Mouse (Mus musculus): ENCODE results near the gene Zfand3.

The Zfand3 gene

DNA sequence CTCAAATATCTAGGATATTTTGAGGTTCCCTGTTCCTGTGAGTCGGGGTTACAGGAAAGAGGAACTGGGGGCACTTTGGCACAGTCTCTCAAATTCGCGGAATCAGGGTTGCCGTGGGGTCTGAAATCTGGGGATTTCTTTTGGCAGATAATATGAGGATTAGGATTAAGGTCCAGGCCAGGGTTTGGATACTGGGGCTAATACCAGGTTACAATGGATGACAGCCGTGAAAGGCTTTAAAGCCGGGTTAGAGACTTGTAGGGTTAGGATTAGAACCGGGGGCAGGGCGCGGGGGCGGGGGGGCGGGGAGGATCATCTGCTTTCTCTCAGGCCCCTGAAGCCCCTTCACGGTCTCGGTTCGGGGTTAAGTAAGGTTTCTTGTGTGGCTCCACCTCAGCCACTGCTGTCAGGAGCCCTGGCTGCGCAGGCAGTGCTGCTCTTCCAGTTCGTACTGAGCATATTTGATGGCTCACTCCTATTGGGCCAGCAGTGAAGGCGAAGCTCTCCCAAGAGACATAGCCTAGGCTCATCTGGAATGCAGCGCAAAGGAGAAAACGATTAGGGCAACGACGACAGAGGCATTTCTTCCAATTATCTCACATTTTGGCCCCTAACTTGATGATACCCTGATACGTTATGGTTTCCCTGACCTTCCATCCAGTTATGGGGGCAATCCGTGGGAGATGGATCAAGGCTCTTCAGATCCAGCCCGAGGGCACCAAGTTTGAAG, 5.8 kb upstream of the Zfand3 start:
- DNase-seq (ENCODE audit: low read depth) = no peak

DNA sequence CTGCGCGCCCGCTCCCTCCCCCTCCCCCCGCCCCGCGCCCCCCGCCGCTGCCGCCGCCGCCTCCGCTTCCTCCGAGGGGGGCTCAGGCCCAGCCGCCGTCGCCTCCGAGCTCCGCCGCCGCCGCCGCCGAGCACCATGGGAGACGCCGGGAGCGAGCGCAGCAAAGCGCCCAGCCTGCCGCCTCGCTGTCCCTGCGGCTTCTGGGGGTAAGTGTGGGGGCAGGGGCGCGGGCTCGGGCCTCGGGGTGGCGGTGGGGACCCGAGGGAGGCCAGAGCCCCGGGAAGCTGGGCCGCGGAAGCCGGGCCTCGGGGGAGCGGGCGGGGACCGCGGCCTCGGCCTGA, 540 bp downstream of the Zfand3 start:
- DNase-seq (ENCODE audit: low read depth) = no peak

DNA sequence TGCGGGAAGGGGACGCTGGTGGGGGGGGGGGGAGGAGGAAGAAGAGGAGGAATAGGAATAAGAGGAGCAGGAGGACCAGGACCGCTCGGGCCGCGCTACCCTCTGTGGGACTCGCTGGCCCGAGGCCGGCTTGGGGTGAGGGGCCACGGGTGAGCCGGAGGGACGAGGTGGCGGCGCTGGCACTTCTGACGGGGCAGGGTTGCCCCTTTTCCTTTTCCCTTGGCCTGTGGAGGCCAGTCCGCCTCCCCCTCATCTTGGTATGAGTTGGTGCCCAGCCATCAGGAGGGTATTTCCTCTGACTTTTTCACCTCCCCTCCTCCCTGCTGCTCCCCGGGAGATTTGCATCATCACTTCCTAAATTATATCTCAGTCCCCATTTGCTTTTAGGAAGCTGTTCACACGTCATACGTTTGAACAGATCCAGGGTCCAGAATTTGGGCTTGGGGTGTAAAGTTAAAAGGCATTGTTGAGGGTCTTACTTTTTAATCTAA, 963 bp downstream of the Zfand3 start:
- peak; percentile 61 for DNase-seq (ENCODE audit: low read depth)

DNA sequence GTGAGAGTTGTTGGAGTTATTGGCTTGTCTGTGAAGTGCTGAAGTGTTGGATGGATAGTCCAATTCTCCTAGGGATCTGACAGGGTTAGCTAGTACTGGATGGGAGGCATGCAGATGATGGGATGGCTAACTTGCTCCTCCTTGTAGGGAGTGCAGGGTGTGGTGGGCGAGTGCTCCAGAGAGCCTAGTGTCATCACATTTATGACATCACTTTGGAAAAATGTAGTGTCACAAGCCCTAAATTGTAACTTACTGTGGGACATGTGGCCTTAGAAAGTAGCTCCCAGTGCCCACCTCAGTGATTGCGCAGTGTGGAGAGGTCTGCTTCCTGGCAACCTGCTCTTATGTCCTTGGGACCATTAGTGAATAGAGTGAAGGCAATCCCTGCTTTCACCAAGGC, 2.3 kb downstream of the Zfand3 start:
- DNase-seq (ENCODE audit: low read depth) = no peak

DNA sequence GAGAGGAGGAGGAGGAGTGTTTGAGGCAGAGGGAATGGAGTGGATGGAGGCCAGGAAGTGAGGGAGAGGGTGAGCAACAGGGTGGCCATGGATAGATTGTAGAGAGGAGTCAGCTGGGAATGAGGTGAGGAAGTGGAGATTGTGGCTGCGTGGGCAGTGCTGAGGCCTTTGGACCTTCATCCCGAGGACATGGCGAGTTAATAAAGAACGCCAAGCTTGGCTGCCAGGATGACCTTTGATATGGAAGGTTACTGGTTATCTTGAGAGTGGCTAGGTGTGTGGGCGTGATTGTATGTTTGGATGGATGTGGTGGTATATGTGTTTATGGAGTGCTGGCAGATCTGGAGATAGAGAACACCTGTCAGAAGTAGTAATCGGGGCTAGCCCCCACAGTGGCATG, 3.4 kb downstream of the Zfand3 start:
- no peak for DNase-seq (ENCODE audit: low read depth)

DNA sequence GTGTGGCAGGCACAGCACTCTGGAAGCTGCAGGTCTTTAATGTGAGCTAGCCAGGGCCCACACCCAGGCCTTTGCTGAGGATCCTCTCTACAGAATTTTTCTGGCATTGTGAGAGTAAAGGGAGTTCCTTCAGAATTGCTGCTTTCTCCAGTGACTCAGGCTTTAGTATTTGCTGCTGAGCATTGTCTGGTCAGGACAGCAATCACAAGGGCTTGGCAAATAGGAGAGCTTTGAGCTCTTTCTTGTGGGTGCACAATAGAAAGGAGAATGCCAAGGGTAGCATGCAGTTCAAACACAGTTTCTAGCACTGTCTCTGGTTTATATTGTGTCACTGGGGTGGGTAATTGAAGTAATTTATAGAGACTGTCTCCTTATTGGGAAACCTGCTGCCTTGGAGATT, 3.9 kb downstream of the Zfand3 start:
- peak; percentile 38 for DNase-seq (ENCODE audit: low read depth)

DNA sequence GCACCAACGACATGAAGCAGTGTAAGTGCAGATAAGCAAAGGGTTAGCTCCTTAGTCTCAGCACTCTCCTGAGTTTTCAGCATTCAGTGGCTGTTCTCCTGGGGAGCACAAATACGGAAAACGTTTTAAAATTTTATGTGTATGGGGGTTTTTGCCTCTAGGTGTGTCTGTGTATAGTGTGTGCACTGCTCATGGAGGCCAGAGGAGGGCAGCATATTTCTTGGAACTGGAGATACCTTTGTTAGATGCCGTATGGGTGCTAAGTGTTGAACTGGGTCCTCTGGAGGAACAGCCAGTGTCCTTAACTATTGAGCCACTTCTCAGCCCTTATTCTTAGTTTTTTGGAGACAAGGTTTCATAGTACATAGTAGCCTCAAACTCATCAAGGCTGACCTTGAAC, 10.1 kb downstream of the Zfand3 start:
- no peak for DNase-seq (ENCODE audit: low read depth)

DNA sequence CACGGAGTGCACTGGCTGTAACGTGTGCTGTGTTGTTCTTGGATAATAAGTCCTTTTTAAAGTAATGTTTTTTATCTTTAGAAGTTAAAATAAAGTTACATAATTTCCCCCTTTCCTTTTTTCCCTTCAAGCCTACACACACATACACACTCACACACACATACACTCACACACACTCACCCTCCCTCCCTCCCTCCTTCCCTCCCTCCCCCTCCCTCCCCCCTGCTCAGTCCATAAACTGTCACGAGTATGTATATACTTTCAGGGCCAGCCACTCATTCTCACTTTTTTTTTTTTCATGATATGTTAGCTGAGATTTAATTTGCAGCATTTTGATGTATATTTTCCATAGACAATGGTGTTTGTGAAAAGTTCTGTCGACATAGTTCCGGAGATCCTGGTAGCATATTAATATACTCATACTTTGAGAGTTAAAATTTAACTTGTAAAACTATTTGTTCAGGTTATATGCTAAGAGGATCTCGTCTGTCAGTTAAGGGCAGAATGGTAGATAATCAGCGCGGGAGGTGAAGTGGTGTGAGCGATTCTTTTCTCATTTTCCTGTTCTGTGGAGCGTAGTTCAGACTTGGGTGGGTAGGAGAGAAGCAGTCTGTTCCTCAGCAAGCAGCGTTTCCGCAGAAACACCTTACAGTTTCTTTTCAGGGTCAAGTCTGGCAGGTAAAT, 14.5 kb downstream of the Zfand3 start:
- no peak for DNase-seq (ENCODE audit: low read depth)

DNA sequence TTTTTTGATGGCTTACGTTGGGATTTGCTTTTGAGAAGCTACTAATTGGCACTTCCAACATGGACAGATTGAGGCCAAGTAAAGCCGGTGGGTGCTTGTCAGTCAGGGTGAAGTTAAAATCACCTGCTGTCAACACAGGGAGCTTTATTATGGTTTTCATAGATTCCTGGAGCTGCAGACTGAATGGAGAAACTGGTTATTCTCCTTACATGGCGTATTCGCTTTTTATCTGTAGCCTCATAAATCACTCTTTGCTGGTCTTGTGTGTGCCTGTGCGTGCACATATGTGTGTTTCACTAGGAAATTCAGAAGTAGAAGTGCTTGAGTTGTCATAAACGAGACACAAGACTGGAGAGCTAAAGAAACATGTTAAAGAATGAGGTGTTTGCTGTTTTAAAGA, 15.4 kb downstream of the Zfand3 start:
- no peak for DNase-seq (ENCODE audit: low read depth)

DNA sequence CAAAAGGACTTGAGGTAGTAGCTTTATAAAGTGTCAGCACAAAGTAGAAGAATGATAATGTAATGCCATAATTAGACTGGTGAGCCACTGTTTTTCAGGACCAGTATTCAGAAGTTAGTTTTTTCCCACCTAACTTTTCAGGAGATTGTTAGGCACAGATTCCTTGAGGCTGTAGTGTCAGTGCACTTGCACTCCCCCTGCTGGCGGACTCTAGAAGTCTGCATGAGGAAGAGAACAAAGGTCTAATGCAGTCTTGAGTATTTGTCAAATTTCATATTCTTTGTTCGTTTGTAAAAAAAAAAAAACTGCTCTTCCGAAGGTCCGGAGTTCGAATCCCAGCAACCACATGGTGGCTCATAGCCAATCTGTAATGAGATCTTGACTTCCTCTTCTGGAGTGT, 20.1 kb downstream of the Zfand3 start:
- DNase-seq (ENCODE audit: low read depth) = peak; percentile 88

DNA sequence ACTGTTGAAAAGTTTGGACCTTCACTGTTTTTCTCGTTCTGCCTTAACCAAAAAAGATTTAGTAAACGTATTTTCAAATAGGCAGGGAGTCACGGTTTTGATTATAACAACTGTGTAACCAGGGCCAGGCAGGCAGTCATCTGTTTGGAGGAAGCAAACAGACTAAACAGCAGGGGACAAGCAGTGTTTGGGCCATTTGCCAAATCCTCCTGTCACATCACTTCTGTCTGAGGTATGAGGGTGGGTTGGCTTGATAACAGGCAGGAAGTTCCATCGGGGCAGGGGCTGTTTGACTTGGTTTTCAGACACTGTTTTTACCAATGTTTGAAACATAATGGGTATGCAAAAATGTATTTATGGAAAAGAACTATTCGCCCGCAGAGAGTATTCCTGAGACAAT, 22.1 kb downstream of the Zfand3 start:
- DNase-seq (ENCODE audit: low read depth) = no peak

DNA sequence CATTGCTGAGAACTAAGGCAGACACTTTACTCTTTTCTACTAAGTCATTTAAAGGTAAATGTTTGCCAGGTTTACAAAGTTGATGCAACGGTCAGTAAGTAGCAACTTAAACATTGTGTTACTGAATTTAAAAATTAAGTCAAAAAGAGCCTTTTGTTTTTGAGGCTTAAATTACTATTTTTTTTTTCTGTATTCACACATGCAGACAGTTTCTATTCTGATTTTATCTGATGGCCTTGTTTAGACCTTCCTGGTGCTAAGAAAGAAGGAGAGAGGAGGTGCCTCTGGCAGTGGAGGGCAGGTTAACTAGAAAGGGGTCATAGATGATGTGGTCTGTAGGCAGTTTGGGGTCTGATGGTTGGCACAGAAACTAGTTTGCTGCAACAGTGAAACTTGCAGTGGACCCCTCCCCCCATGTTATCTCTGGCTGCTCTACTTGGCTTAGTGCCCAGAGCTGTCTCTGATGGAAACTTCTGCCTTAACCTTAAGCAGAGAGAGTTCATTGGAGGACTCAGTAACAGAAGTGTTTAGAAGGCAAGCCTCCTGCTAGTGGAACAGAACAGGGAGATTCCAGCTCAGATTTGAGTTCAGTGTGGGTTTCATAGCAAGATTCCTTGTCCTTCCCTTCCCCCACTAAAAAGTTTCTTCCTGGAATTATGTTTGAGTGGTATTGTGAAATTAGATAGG, 23.0 kb downstream of the Zfand3 start:
- DNase-seq (ENCODE audit: low read depth) = peak; percentile 79

DNA sequence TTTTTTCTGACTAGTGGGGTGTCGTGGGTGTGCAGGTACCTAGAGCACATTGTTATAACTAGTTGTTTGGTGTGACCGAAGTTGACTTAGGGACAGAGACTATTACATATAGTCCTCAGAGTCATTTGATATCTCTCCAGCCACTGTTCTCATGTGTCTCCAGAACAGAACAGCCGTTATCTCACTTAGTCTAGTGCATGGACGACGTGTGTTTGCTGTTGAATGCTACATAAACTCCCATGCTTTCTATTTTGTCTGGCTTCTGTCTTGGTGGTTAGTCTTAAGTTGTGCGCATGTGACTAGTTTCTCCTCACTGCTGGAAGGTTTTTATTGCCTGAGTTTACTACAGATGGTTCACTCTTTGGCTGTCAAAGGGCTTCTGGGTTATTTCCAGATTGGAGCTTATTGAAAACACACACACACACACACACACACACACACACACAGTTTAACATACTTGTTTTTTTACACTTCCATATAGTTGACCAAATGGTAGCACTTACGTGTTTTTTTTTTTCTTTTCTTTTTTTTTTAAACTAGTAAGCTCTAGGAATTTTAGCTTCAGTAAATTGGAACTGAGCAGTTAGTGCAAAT, 25.2 kb downstream of the Zfand3 start:
- no peak for DNase-seq (ENCODE audit: low read depth)

DNA sequence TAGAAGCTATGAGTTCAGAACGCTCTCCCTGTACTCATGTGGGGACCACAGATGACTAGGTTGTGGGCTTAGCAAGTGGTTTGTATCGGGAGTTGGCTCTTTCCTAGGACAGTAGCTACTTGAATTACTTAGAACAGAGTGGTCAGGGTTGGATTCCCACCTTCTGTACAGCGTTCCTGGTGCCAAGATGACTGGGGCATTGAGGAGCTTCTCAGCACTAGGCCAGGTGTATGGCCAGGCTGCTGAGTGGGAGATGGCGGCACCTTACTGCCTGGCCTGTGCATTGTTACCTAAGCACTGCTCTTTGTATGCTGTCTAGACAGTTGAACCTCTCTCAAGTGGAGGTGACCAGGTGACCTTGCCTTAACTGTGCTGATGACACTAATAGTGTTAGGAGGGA, 28.3 kb downstream of the Zfand3 start:
- no peak for DNase-seq (ENCODE audit: low read depth)

DNA sequence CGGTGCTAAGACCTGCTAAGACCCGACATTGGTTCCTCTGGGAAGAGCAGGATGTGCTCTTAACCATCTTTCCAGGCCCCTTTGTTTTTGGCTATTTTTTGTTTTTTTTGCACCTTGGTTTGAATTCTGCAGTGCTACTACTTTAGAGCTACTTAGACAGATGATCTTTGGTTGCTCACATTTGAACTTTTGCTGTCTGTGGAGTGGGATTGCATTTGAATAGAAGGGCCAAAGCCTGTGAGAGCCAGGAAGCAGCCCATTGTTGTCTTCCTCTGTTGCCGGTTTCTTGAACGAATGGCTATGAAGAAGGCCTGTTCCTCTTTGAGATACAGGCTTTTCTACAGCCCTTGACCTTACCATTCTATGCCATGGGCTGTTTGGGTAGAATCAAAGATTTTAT, 29.5 kb downstream of the Zfand3 start:
- no peak for DNase-seq (ENCODE audit: low read depth)

DNA sequence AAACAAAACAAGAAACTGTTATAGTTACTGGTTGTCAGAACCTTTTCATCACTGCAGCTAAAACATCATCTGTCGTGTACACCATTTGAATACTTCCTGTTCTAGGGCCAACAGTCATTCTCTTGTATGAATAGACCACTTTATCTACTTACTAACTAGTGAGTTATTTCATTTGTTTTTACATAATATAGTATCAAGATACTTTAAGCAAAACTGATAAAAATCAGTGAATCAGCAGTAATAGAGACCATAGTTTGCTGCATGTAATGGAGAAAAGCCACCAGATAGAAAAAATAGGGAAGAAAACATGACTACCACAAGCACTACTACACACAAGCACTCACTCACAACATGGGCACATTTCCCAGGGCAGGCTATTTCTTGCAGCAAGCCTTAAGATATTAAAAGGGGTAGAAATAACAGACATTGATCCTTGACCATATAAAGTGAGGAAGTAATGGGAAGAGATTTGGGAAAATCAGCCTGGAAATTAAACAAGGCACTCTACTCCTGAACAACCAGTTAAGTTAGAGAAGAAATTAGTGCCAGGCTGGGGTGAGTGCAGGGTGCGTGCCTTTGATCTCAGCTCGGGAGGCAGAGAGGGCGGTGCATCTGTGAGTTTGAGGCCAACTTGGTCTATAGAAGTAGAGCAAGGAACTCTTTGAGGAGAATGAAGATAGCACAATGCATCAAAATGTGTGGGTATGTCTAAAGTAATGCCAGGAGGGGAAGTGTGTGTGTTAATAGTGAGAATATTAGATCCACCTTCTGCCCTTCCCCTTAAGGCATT, 30.9 kb downstream of the Zfand3 start:
- DNase-seq (ENCODE audit: low read depth) = peak; percentile 43

DNA sequence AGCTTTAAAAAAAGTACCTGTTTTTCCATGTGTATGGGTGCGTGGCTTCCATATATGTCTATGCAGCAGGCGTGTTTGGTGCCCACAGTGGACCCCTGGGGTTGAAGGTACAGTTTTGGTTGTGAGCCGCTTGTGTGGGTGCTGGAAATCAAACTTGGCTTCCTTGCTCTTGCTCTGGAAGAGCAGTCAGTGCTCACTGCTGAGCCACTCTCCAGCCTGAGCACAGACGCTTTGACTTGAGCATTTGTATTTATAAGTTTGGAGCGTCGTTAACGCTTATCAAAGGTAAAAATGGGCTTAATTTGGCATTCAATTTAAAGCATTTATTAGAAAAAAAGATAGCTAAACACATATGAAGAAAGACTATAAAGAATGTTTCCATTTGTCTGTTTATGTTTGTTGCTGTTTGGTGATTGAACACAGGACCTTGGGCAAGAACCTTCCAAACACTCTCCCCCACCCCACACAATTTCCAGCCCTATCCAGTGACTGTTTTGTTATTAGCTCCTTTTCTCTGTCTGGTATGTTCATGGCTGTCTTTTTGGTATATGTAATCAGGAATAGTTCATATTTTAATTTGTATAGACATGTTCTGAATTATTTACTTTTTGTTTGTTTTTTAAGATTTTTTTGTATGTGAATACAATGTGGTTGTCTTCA, 38.8 kb downstream of the Zfand3 start:
- no peak for DNase-seq (ENCODE audit: low read depth)

DNA sequence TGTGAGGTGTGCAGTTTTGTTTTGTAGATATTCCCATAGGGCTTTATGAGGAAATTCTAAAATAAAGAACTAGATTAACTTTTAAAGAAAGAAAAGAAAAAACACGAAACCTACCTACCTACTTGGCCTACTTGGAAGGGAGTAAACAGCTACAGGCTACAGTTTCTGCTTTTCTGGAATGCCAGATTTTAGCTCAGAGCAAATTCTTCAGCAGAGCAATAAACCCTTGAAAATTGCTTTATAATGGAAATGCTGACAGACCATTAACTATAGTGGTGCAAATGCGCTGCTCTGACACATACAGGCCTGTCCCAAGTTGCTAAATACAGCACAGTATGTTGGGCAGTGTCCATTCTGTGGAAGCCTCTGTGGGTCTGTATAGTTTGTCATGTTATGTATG, 40.6 kb downstream of the Zfand3 start:
- DNase-seq (ENCODE audit: low read depth) = peak; percentile 18

DNA sequence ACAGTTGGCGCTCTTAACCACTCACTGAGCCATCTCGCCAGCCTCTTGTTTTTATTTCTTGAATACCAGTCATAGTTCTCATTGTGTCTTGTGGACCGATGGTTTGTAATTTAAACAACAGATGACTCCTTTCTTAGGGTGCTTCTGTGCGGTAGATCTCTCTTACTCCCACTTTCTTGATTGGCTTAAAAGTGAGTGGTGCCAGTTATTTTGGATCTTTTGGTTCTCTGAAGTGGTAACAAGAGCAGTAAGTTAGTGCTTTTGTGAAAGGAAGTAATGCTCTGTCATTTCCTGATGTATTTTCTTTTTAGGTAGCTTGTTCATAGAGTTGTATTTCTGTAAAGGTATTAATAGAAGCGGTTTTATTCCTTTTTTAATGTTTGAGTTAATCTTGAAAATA, 42.1 kb downstream of the Zfand3 start:
- DNase-seq (ENCODE audit: low read depth) = no peak

DNA sequence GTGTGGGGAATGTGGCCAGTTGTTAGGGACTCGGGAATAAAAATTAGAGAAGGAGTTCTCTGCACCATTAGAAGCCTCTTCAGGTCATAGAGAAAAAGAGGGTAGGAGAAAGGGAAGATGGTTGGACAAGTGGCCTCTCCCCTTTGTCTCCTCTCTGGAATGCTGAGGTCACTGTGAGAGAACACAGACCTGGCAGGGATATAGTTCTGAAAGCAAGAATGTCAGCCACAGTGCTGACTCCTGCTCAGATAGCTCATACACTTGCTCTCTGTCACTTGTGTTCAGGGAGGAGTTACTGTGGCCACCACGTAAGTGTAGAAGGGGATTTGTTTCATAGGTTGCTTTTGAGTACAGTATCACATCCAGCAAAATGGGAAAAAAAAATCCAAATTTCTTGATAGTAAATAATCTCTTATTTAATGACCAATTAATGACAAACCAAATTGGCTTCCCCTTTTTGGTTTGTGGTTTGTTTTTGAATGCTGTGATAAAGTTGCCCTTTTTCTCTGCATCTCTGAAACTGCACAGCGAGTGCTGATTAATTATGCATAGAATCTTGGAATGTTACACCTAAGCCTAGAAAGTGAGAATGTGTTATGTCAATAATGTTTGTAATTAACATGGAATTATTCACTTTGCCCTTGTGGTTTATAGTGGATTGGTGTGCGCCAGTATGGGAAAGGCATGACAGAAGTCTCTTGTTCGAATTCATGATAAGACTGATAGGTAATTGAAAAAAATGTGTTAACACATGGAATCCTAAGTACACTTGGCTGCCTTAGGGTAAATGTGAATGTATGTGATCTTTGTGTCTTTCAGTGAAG, 47.2 kb downstream of the Zfand3 start:
- no peak for DNase-seq (ENCODE audit: low read depth)

DNA sequence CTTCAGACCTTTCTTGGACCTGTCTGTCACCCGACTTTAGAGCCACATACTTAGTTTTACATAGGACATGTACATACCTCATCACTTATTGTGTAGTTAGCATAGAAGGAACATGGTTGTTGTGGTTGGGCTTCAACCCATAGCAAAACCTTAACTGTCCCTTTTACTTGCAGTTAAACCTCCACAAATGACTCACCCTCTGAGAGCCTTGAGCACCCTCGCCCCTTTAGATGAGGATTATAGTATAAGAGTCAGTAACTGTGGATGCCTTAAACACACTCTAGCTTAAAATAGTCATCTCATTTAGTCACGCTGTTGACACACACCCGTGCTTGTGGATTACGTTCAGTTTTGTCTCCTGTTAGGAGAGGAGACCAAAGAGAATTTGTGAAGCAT, 47.8 kb downstream of the Zfand3 start:
- DNase-seq (ENCODE audit: low read depth) = no peak

Data from NIH3T3 (cell line).